Mouse (Mus musculus) intestine, postnatal 0 days (tissue): ENCODE results near the gene Tsga10ip. TPM values are rescaled to one million over a fixed set of nuclear protein-coding genes. Genes with fewer than 3 reads are reported as not detected.
"Not testable (repeated sequence)": the region's sequence is repeated elsewhere in the genome, so short reads cannot be mapped to it uniquely, and the experiment has no call there.

Source experiments
- ATAC-seq: fragments of 200-750 bp; cut with Nextera tagmentation; 2 replicates; pipeline ENCODE4 v1.8.0; 2017; ENCODE audit warnings: mild to moderate bottlenecking, moderate TSS enrichment, moderate library complexity
- H3K27ac ChIP-seq: fragments of 300-500 bp; sonication (generic); 2 replicates; pipeline ENCODE4 v1.5.1; 2014; ENCODE audit warnings: mild to moderate bottlenecking, low read depth, low read length, moderate library complexity
- H3K27me3 ChIP-seq: fragments of 300-500 bp; sonication (generic); replicated peaks from 2 replicates; pipeline ENCODE4 v1.6.1; 2014; ENCODE audit warnings: low read length, mixed read lengths; ENCODE audit not compliant: control insufficient read depth, insufficient read depth
- H3K36me3 ChIP-seq: fragments of 300-500 bp; sonication (generic); 2 replicates; pipeline ENCODE4 v1.6.1; 2014; ENCODE audit warnings: mild to moderate bottlenecking, moderate library complexity; ENCODE audit not compliant: control insufficient read depth, insufficient read depth
- H3K4me1 ChIP-seq: fragments of 300-500 bp; sonication (generic); replicated peaks from 2 replicates; pipeline ENCODE4 v1.6.1; 2014; ENCODE audit warnings: antibody characterized with exemption, low read length, mixed read lengths; ENCODE audit not compliant: control insufficient read depth, insufficient read depth
- H3K4me2 ChIP-seq: fragments of 300-500 bp; sonication (generic); replicated peaks from 2 replicates; pipeline ENCODE4 v1.6.1; 2014; ENCODE audit warnings: low read depth, mild to moderate bottlenecking, moderate library complexity
- H3K4me3 ChIP-seq: fragments of 300-500 bp; sonication (generic); 2 replicates; pipeline ENCODE4 v1.5.1; 2014; ENCODE audit warnings: low read depth, low read length
- H3K9ac ChIP-seq: fragments of 300-500 bp; sonication (generic); 2 replicates; pipeline ENCODE4 v1.6.1; 2014; ENCODE audit warnings: mild to moderate bottlenecking, low read depth, low read length
- H3K9me3 ChIP-seq: fragments of 300-500 bp; sonication (generic); 2 replicates; pipeline ENCODE4 v1.6.1; 2016; ENCODE audit warnings: mixed run types; ENCODE audit not compliant: control insufficient read depth
- CTCF ChIP-seq: sonication (generic); IDR thresholded peaks from 2 replicates; pipeline ENCODE4 v1.5.1; 2016; ENCODE audit warnings: low read depth, mild to moderate bottlenecking, control low read depth, antibody characterized with exemption, moderate library complexity
- WGBS: fragments of 180-500 bp; shearing (Covaris S2); extraction: QIAGEN DNeasy Blood & Tissue Kit; methylation state at CpG from one replicate; pipeline ENCODE4 v1.1.7; 2014; 5-methylcytosine and 5-hydroxymethylcytosine counted together
- polyA plus RNA-seq: library from polyadenylated mRNA; unstranded; fragments of >200 nt; fragmentation: Nextera tagmentation; extraction: Ambion mirVana; gene quantifications from 2 replicates; pipeline ENCODE4 v1.2.1, GENCODE M21; 2015

Tsga10ip gene
- polyA plus RNA-seq, 1 experiment from 2014 or later = 0.27 TPM

GRCm38 (mm10) chr19:5411961-5412360, 9.6 kb upstream of the Tsga10ip start:
- no peak overlapping the region for H3K27ac ChIP-seq
- no peak overlapping the region for H3K4me3 ChIP-seq

GRCm38 (mm10) chr19:5410641-5411040, 8.3 kb upstream of the Tsga10ip start:
- H3K27ac ChIP-seq = no peak overlapping the region
- H3K9me3 ChIP-seq = no peaks in the 10 kb centered on the region
- H3K4me2 ChIP-seq = no peak overlapping the region
- ATAC-seq = no peak
- H3K36me3 ChIP-seq = no peaks in the 10 kb centered on the region
- WGBS = 88% methylated on average over 5 of the region's 5 CpGs
- H3K9ac ChIP-seq = no peak overlapping the region
- H3K4me3 ChIP-seq = no peak overlapping the region
- no peak for TF ChIP-seq CTCF
- no peaks in the 10 kb centered on the region for H3K4me1 ChIP-seq
- no peaks in the 10 kb centered on the region for H3K27me3 ChIP-seq

More at GRCm38 (mm10) chr19:5411961-5412360, 9.6 kb upstream of the Tsga10ip start:
- WGBS = 72% methylated on average over 5 of the region's 5 CpGs
- no peak for TF ChIP-seq CTCF
- H3K9ac ChIP-seq = no peak overlapping the region
- H3K27me3 ChIP-seq = no peaks in the 10 kb centered on the region
- ATAC-seq = no peak
- no peaks in the 10 kb centered on the region for H3K4me1 ChIP-seq
- no peaks in the 10 kb centered on the region for H3K9me3 ChIP-seq
- no peaks in the 10 kb centered on the region for H3K36me3 ChIP-seq
- H3K4me2 ChIP-seq = no peak overlapping the region

GRCm38 (mm10) chr19:5409068-5409467, 6.7 kb upstream of the Tsga10ip start:
- Histone ChIP-seq H3K9ac (no peak overlapping the region), H3K27me3 (no peaks in the 10 kb centered on the region), H3K36me3 (no peaks in the 10 kb centered on the region), H3K4me2 (no peak overlapping the region), H3K4me1 (no peaks in the 10 kb centered on the region), H3K4me3 (no peak overlapping the region), H3K27ac (no peak overlapping the region), H3K9me3 (no peaks in the 10 kb centered on the region)
- no peak for ATAC-seq
- no peak for TF ChIP-seq CTCF
- 77% methylated on average over 5 of the region's 5 CpGs for WGBS

- no peak for ATAC-seq
- Histone ChIP-seq H3K4me1 (no peaks in the 10 kb centered on the region), H3K9ac (peak overlapping the region; percentile 17; the same call in 1 of the 2 replicates), H3K27ac (peak overlapping the region; percentile 3; the same call in 1 of the 2 replicates), H3K36me3 (no peaks in the 10 kb centered on the region), H3K4me3 (0 out of 2 replicates have a peak overlapping the region, but pooled peaks have one; percentile 57), H3K9me3 (no peaks in the 10 kb centered on the region), H3K4me2 (peak overlapping the region; percentile 76; the same call in 1 of the 2 replicates), H3K27me3 (no peaks in the 10 kb centered on the region)
- 82% methylated on average over 13 of the region's 13 CpGs for WGBS
- no peak for TF ChIP-seq CTCF
Observed at GRCm38 (mm10) chr19:5408057-5409001, 6.0 kb upstream of the Tsga10ip start.

GRCm38 (mm10) chr19:5407133-5407532, 4.8 kb upstream of the Tsga10ip start:
- H3K27ac ChIP-seq = peak overlapping the region; percentile 97
- H3K9ac ChIP-seq = peak overlapping the region; percentile 66
- peak overlapping the region; percentile 76 for H3K4me2 ChIP-seq
- H3K36me3 ChIP-seq = no peaks in the 10 kb centered on the region
- WGBS = 14% methylated on average over 7 of the region's 7 CpGs
- ATAC-seq = peak; percentile 66
- H3K4me3 ChIP-seq = peak overlapping the region; percentile 57
- no peaks in the 10 kb centered on the region for H3K27me3 ChIP-seq
- no peaks in the 10 kb centered on the region for H3K9me3 ChIP-seq
- H3K4me1 ChIP-seq = no peaks in the 10 kb centered on the region
- TF ChIP-seq CTCF = peak; percentile 79

GRCm38 (mm10) chr19:5406531-5407126, 4.3 kb upstream of the Tsga10ip start:
- peak; percentile 85 for ATAC-seq
- Histone ChIP-seq H3K4me3 (peak overlapping the region; percentile 57), H3K27ac (peak overlapping the region; percentile 97), H3K4me2 (peak overlapping the region; percentile 76), H3K9ac (peak overlapping the region; percentile 66)
- H3K36me3 ChIP-seq, H3K27me3 ChIP-seq, H3K4me1 ChIP-seq, H3K9me3 ChIP-seq: not testable (repeated sequence)
- 14% methylated on average over 20 of the region's 25 CpGs for WGBS
- TF ChIP-seq CTCF = peak; percentile 40
